Mouse (Mus musculus) hindbrain, embryonic 13.5 days (tissue): ENCODE measurements at regions not wholly inside any gene's neighbourhood (a gene's known extent, or its start where the extent isn't known, plus 50 kb on each side); places are given as distances from the start of the nearest gene placed in this dataset.
A peak's percentile ranks its signal among the peaks of the same experiment; 100 is the strongest.

ENCODE experiments used
- ATAC-seq: fragments of 200-750 bp; cut with Nextera tagmentation; 2 replicates; pipeline ENCODE4 v1.8.0; 2017; ENCODE audit warnings: moderate TSS enrichment; ENCODE audit not compliant: low FRiP score
- H3K27ac ChIP-seq: fragments of 300-500 bp; sonication (generic); 2 replicates; pipeline ENCODE4 v1.5.1; 2015; ENCODE audit warnings: inconsistent platforms, mild to moderate bottlenecking, moderate library complexity
- H3K27me3 ChIP-seq: fragments of 300-500 bp; sonication (generic); 2 replicates; pipeline ENCODE4 v1.6.1; 2015; ENCODE audit warnings: mild to moderate bottlenecking, inconsistent platforms
- H3K36me3 ChIP-seq: fragments of 300-500 bp; sonication (generic); 2 replicates; pipeline ENCODE4 v1.6.1; 2015; ENCODE audit warnings: mild to moderate bottlenecking, inconsistent platforms
- H3K4me1 ChIP-seq: fragments of 300-500 bp; sonication (generic); replicated peaks from 2 replicates; pipeline ENCODE4 v1.6.1; 2015; ENCODE audit warnings: inconsistent platforms
- H3K4me2 ChIP-seq: fragments of 300-500 bp; sonication (generic); 2 replicates; pipeline ENCODE4 v1.6.1; 2015; ENCODE audit warnings: inconsistent platforms, mild to moderate bottlenecking, moderate library complexity
- H3K4me3 ChIP-seq: fragments of 300-500 bp; sonication (generic); 2 replicates; pipeline ENCODE4 v1.5.1; 2015; ENCODE audit warnings: mild to moderate bottlenecking, inconsistent platforms
- H3K9ac ChIP-seq: fragments of 300-500 bp; sonication (generic); 2 replicates; pipeline ENCODE4 v1.6.1; 2015; ENCODE audit warnings: mild to moderate bottlenecking, inconsistent platforms
- H3K9me3 ChIP-seq: fragments of 300-500 bp; sonication (generic); 2 replicates; pipeline ENCODE4 v1.6.1; 2016; ENCODE audit warnings: inconsistent platforms
- WGBS: fragments of 180-500 bp; shearing (Covaris S2); methylation state at CpG from one replicate; pipeline ENCODE4 v1.1.7; 2015; 5-methylcytosine and 5-hydroxymethylcytosine counted together

DNA sequence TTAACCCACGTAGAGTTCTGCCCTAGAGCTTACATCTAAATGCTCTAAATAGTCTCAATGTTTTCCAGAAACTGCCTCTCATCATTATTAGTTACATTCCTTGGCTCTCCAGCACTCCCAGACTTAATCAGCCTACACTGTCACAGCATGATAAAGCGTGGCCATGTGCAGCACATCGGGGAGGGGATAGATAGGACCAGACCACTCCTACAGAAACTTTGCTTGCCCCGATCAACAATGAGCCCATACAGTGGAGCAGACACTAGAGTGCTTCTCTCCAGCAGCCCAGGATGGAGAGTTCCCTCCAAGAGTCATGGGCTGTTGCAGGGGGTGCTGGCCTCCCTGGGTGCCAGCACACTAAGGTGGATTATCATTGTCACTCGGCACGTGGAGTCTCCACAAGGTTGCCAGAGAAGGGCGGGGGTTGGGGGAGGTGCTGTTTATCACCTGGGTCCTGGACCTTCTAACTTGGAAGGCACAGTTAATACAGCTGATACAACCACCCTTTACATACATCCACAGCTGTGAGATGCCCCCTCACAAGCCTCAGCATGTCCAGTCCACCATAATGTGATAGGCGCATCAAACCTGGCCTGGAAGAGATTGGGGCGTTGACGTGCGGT lies 73.4 kb upstream of the Armc2 start:
- WGBS = 77% methylated on average over 11 of the region's 11 CpGs
- no peak overlapping the region for H3K4me3 ChIP-seq
- peaks cover 26% of the 10 kb centered on the region for H3K4me1 ChIP-seq
- no peaks in the 10 kb centered on the region for H3K36me3 ChIP-seq
- H3K9me3 ChIP-seq = no peaks in the 10 kb centered on the region
- H3K9ac ChIP-seq = no peak overlapping the region
- no peaks in the 10 kb centered on the region for H3K27me3 ChIP-seq
- H3K4me2 ChIP-seq = no peak overlapping the region
- ATAC-seq = no peak
- 0 out of 2 replicates have a peak overlapping the region, but pooled peaks have one; percentile 30 for H3K27ac ChIP-seq

DNA sequence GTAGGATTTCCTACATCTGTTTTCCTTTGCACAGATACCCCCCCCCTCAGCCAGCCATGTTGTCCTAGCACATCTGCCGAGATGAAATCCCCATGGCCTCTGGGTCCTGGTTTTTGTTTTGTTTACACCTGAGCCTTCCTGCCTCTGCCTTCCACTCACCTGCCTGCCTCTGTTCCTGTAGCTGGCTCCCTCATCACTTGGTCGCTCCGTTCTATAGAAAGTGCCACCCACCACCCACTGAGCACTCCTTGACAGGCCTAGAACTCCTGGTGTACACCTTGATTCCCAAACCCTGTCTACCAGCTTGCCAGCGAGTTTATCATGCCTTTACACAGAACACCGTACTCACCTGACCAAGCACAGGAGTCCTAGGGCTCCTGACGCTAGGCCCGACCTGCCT lies 72.6 kb upstream of the Armc2 start:
- 94% methylated on average over 7 of the region's 7 CpGs for WGBS

DNA sequence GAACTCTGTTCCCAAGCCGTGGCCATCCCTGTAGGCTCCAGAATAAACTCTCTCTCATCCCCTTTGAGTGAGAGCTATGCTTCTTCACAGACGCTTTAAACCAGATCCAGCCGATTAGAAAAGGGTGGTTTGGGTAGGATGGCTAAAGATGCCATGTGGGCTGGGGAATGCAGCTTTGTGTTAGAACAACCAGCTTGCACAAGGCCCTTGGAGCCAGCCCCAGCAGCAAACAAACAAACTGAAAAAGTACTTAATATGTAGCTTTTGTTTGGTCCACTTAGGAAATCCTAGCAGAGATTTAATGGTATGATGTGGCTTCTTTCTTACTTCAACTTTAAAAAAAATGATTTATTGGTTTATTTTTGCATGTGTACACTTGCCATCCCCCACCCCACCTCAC lies 71.9 kb upstream of the Armc2 start:
- H3K9ac ChIP-seq = no peak overlapping the region

More for the DNA sequence above, 72.6 kb upstream of the Armc2 start:
- no peaks in the 10 kb centered on the region for H3K9me3 ChIP-seq
- no peak overlapping the region for H3K4me3 ChIP-seq
- no peaks in the 10 kb centered on the region for H3K27me3 ChIP-seq
- no peak overlapping the region for H3K4me2 ChIP-seq
- no peaks in the 10 kb centered on the region for H3K36me3 ChIP-seq
- ATAC-seq = no peak
- peaks cover 26% of the 10 kb centered on the region for H3K4me1 ChIP-seq
- no peak overlapping the region for H3K27ac ChIP-seq
- no peak overlapping the region for H3K9ac ChIP-seq

DNA sequence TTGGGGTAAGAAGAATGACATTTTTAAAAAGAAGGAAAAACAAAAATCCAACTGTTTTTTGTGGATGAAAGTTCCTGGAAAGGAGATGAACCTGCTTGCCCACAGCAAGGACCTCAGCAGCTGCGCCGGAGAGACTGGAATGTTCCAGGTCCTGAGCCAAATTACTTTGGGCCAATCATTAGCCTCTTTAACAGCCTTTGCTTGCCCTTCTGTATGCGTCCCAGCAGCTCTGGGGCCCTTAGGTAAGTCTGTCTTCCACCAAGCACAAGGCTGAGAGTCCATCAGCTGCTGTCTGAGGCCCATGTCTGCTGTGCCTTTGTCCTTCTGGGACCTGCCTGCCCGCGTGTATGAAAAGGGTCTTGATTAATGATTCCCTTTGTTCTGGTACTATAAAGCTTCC lies 71.4 kb upstream of the Armc2 start:
- WGBS = 29% methylated on average over 5 of the region's 5 CpGs
- Histone ChIP-seq H3K36me3 (no peaks in the 10 kb centered on the region), H3K9ac (no peak overlapping the region), H3K4me3 (no peak overlapping the region), H3K4me2 (no peak overlapping the region), H3K9me3 (no peaks in the 10 kb centered on the region), H3K27ac (peak overlapping the region; percentile 62; the same call in 1 of the 2 replicates), H3K4me1 (peaks cover 26% of the 10 kb centered on the region), H3K27me3 (no peaks in the 10 kb centered on the region)
- no peak for ATAC-seq

More for the DNA sequence above, 71.9 kb upstream of the Armc2 start:
- no peaks in the 10 kb centered on the region for H3K9me3 ChIP-seq
- no peak overlapping the region for H3K4me2 ChIP-seq
- peak overlapping the region; percentile 62 for H3K27ac ChIP-seq
- peaks cover 26% of the 10 kb centered on the region for H3K4me1 ChIP-seq
- H3K27me3 ChIP-seq = no peaks in the 10 kb centered on the region
- H3K4me3 ChIP-seq = no peak overlapping the region
- 22% methylated on average over 3 of the region's 3 CpGs for WGBS
- H3K36me3 ChIP-seq = no peaks in the 10 kb centered on the region
- ATAC-seq = no peak

DNA sequence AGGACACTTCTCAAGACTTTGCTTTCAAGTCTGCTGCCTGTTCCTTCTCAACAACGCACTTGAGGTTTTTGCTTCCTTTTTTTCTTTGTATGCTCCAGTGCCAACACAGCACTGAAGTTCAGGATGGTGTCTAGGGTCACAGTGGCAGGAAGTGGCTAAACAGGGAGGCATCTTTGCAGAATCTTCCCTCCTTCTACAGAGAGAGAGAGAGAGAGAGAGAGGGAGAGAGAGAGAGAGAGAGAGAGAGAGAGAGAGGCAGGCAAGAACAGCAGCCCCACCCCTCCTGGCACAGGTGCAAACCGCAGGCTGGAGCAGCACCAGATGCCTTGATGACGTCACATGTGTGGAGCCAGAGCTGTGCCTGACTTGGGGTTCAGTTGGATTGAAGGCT lies 71.0 kb upstream of the Armc2 start:
- H3K4me1 ChIP-seq = peaks cover 26% of the 10 kb centered on the region
- no peak overlapping the region for H3K4me2 ChIP-seq
- no peak overlapping the region for H3K9ac ChIP-seq
- no peaks in the 10 kb centered on the region for H3K36me3 ChIP-seq
- no peak overlapping the region for H3K4me3 ChIP-seq
- H3K27ac ChIP-seq = peak overlapping the region; percentile 62; the same call in 1 of the 2 replicates
- H3K9me3 ChIP-seq = no peaks in the 10 kb centered on the region
- 27% methylated on average over 3 of the region's 3 CpGs for WGBS
- no peak for ATAC-seq
- H3K27me3 ChIP-seq = no peaks in the 10 kb centered on the region

DNA sequence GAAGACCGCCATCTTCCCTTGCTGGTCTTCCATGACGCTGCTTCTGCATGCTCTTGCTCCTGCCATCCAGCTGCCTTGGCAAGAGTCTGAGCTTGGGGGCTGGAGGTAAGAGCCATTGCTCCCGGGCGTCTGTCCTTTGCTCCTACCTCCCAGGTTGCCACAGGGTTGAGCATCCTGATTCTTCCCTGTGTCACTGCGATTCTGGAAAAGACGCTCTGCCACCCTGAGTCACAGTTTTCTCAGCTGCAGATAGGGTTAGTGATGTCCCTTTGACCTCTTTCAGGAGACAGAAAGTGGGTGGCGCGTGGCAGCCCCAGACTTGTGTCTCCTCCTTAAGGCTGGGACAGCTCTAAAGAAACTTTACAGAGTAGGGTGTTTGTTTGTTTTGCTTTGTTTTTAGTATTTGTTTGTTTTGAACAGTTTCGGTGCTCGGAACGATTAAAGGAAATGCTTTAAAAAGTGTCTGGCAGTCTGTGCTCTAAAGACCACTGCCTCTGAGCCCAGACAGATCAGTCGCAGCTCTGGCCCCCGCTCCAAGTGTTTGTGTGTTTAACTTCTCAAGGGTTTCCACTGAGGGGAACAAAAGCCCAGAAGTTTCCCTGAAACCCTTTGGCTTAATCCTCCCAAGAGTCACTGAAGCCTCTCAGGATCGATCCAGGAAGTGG lies 70.5 kb upstream of the Armc2 start:
- Histone ChIP-seq H3K27ac (no peak overlapping the region), H3K9me3 (no peaks in the 10 kb centered on the region), H3K36me3 (no peaks in the 10 kb centered on the region), H3K4me3 (no peak overlapping the region), H3K27me3 (no peaks in the 10 kb centered on the region), H3K9ac (no peak overlapping the region), H3K4me1 (peaks cover 26% of the 10 kb centered on the region), H3K4me2 (no peak overlapping the region)
- 67% methylated on average over 14 of the region's 14 CpGs for WGBS
- no peak for ATAC-seq

DNA sequence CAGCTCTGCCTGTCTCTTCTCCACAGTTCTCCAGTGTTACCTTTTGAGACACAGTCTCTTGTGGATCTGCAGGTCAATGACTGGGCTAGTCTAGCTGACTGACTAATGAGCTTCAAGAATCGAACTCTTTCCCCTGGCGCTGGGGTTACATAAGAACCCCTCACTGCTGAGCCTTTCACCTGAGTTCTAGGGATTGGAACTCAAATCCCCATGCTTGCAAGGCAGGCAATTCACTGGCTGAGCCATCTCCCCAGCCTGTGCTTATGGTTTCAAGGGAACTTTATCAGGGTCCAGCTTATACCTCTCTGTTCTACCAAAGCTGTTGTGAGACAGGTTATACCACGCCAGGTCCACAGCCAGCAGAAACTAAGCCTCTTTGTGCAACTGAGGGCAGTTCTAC lies 69.7 kb upstream of the Armc2 start:
- no peak for ATAC-seq
- WGBS = 93% methylated on average over 3 of the region's 3 CpGs
- H3K4me1 ChIP-seq = peaks cover 26% of the 10 kb centered on the region

DNA sequence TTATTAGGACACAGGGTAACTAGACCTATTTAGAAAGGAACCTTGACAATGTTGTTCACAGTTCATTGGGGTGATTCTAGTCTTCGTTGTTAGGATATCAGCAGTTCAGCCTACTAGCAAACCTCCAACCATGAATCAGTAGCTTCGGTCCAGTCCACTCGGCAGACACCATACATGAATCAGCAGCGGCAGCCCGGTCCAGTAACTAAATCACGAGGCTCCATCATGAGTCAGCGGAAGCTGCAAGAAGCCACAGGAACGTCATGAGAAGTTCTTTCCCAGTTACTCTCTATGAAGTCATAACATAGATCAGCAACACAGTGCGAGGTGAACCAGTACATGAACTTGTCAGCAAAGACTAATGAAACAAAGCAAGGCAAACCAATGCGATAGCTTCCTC lies 68.4 kb upstream of the Armc2 start:
- no peak overlapping the region for H3K9ac ChIP-seq
- 96% methylated on average over 10 of the region's 10 CpGs for WGBS

More for the DNA sequence above, 69.7 kb upstream of the Armc2 start:
- no peaks in the 10 kb centered on the region for H3K36me3 ChIP-seq
- H3K9me3 ChIP-seq = no peaks in the 10 kb centered on the region
- no peak overlapping the region for H3K4me3 ChIP-seq
- no peak overlapping the region for H3K9ac ChIP-seq
- H3K4me2 ChIP-seq = no peak overlapping the region
- no peak overlapping the region for H3K27ac ChIP-seq
- H3K27me3 ChIP-seq = no peaks in the 10 kb centered on the region

DNA sequence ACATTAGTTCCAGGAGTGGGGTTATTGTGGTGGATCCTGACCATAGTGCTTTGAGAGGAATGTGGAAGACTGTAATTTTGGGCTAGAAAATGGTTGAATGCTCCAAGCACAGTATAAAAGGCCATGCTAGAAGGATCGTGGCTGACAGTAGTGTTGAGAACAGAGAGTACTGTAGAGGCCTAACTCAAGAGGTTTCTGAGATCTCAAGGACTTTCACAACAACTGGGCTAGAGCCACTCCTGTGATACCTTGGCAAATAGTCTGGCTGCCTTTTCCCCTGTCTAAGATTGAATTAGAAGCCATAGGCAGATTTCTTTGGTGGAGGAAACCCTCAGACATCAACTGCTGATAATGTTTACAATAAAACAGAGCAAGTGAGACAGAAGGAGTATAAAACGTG lies 67.1 kb upstream of the Armc2 start:
- 89% methylated on average over 2 of the region's 2 CpGs for WGBS
- Histone ChIP-seq H3K9ac (no peak overlapping the region), H3K27ac (no peak overlapping the region), H3K4me2 (no peak overlapping the region), H3K4me1 (peaks cover 13% of the 10 kb centered on the region), H3K27me3 (no peaks in the 10 kb centered on the region), H3K9me3 (no peaks in the 10 kb centered on the region), H3K36me3 (no peaks in the 10 kb centered on the region), H3K4me3 (no peak overlapping the region)
- no peak for ATAC-seq

More for the DNA sequence above, 68.4 kb upstream of the Armc2 start:
- no peaks in the 10 kb centered on the region for H3K27me3 ChIP-seq
- H3K4me2 ChIP-seq = no peak overlapping the region
- peaks cover 16% of the 10 kb centered on the region for H3K4me1 ChIP-seq
- H3K4me3 ChIP-seq = no peak overlapping the region
- H3K36me3 ChIP-seq = no peaks in the 10 kb centered on the region
- ATAC-seq = no peak
- no peaks in the 10 kb centered on the region for H3K9me3 ChIP-seq
- no peak overlapping the region for H3K27ac ChIP-seq

DNA sequence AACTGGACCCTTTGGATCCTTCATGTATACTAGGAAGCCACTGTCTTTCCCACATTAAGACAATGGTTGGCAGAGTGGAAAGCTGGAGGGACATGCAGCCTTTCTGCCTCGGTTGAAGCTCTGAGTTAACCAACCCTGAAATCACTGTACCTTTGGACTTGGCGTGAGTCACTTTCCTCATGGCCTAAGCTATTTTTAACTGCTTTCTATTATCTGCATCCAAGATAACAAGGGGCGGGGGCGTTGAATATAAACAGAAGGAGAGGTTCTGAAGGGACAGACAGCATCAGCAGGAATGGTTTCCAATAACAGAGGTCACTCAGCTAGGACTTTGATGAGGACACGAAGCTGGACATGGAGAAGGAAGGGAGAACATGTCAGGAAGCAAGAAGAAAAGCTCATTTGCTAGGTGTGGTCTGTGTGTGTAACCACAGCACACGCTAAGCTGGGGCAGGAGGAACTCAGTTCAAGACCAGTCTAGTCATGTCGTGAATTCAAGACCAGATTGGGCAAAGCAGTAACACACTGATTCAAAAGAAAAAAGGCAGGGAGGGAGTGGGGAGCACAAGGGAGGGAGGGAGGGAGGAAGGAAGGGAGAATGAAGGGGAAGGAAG lies 64.1 kb upstream of the Armc2 start:
- Histone ChIP-seq H3K27me3 (no peaks in the 10 kb centered on the region), H3K4me1 (no peaks in the 10 kb centered on the region), H3K36me3 (no peaks in the 10 kb centered on the region), H3K9ac (no peak overlapping the region), H3K27ac (no peak overlapping the region), H3K4me2 (no peak overlapping the region), H3K4me3 (no peak overlapping the region), H3K9me3 (no peaks in the 10 kb centered on the region)
- 70% methylated on average over 7 of the region's 7 CpGs for WGBS
- ATAC-seq = no peak

DNA sequence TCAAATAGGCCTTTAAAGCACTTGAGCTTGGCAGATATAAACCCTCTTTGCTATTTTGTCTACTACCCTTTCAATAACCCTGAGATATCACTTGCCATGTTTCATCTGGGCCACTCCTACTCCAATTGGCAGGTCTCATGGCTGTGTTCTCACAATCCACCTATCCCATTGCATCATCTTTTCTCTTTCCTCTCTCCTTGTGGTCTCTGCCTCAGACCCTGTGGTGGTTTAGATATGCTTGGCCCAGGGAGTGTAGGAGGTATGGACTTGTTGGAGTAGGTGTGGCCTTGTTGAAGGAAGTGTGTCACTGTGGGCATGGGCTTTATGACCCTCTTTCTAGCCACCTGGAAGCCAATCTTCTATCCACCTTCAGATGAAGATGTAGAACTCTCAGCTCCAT lies 61.5 kb upstream of the Armc2 start:
- Histone ChIP-seq H3K4me1 (no peaks in the 10 kb centered on the region), H3K4me3 (no peak overlapping the region), H3K9ac (no peak overlapping the region), H3K36me3 (no peaks in the 10 kb centered on the region), H3K9me3 (no peaks in the 10 kb centered on the region), H3K27me3 (no peaks in the 10 kb centered on the region), H3K27ac (no peak overlapping the region), H3K4me2 (no peak overlapping the region)
- no peak for ATAC-seq

DNA sequence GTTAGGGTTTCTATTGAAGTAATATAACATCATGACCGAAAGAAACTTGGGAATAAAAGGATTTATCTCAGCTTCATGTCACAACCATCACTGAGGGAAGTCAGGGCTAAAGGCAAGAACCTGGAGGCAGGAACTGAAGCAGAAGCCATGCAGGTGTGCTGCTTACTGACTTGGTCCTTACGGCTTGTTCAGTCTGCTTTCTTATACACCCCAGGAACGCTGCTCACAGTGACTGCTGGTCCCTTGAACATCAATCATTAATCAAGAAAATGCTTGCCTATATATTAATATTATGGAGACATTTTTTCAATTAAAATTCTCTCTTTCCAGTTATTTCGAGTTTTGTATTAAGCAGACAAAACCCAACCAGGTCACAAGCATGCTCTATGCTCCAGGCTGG lies 58.5 kb upstream of the Armc2 start:
- Histone ChIP-seq H3K9me3 (no peaks in the 10 kb centered on the region), H3K4me2 (no peak overlapping the region), H3K27me3 (no peaks in the 10 kb centered on the region), H3K36me3 (no peaks in the 10 kb centered on the region), H3K4me1 (peaks cover 4% of the 10 kb centered on the region), H3K27ac (no peak overlapping the region), H3K9ac (no peak overlapping the region), H3K4me3 (no peak overlapping the region)
- WGBS = 75% methylated on average over 4 of the region's 4 CpGs
- ATAC-seq = no peak

DNA sequence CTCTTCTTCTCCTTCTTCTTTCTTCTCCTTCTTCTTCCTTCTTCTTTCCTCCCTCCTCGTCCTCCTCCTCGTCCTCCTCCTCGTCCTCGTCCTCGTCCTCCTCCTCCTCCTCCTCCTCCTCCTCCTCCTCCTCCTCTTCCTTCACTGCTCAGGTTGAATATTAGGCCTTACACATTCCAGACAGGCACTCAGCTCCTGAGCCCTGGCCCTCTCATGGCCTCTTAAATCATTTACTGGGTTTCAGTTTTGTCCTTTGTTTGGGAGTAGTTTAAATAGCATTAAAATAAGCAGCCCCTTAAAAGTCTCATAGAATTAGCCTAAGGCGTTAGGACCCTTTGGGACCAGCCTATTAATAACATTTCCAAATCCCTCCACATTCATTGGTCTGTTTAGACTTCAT lies 57.3 kb upstream of the Armc2 start:
- H3K4me2 ChIP-seq = no peak overlapping the region
- WGBS = 77% methylated on average over 6 of the region's 6 CpGs
- ATAC-seq = no peak

More for the DNA sequence above, 57.3 kb upstream of the Armc2 start:
- H3K36me3 ChIP-seq = no peaks in the 10 kb centered on the region
- peaks cover 14% of the 10 kb centered on the region for H3K4me1 ChIP-seq
- no peak overlapping the region for H3K27ac ChIP-seq
- no peaks in the 10 kb centered on the region for H3K27me3 ChIP-seq
- H3K9me3 ChIP-seq = no peaks in the 10 kb centered on the region
- H3K4me3 ChIP-seq = no peak overlapping the region
- H3K9ac ChIP-seq = no peak overlapping the region
